Comparison of ENCODE assay signal across 23 mouse cellular contexts in the genomic region with DNA sequence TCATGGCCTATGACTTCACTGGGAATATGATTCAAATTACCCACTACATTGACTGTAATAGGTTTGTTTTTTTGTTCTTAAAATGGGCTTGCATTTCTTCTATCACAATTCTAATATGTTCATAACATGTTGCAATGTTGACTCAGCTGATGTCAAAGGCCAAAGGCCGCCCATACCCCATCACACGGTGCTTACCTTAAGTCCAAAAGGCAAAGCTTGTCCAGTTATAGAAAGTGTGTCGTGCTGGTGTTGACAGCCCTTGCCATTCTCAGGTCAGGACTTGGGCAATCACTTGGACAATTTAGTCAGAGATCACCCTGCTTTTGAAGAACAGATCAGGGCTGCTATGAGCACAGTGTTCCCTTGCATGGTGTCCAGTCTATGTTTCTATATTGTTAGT.
DNase-seq lines count a peak whose midpoint lies in the region; ATAC-seq and TF ChIP-seq lines count a peak whose summit lies in the region.
"Had no signal": no experiment of that assay in that cellular context is flagged by ENCODE, and none has a peak within 500 bp of the region (broad histone marks: within the 10 kb centered on the region; RNA-seq: fewer than 3 reads in every experiment).

No protein-coding gene starts in this region.

- no peaks in the 10 kb centered on the region for H3K9me3 ChIP-seq in liver, embryonic 15.5 days (replicated peaks)
- no peaks in the 10 kb centered on the region for H3K9me3 ChIP-seq in liver, postnatal 0 days (ENCODE audit: low read length)
- H3K9me3 ChIP-seq: embryonic facial prominence, embryonic 10.5 days; embryonic facial prominence, embryonic 12.5 days; forebrain, embryonic 13.5 days; forebrain, embryonic 15.5 days had no signal

- no peaks in the 10 kb centered on the region for H3K36me3 ChIP-seq in liver, embryonic 15.5 days (replicated peaks)
- H3K36me3 ChIP-seq in liver, postnatal 0 days (replicated peaks; ENCODE audit: insufficient read depth, low read length): no peaks in the 10 kb centered on the region
- H3K36me3 ChIP-seq: embryonic facial prominence, embryonic 10.5 days; embryonic facial prominence, embryonic 12.5 days; forebrain, embryonic 15.5 days; G1E had no signal

- TF ChIP-seq CTCF in liver, postnatal 0 days (IDR thresholded peaks at IDR 0.05; ENCODE audit: low read depth): no peak

- H3K27ac ChIP-seq in liver, embryonic 15.5 days (replicated peaks): no peak overlapping the region
- peak overlapping the region; percentile 74 for H3K27ac ChIP-seq in liver, postnatal 0 days (ENCODE audit: low read depth)
- H3K27ac ChIP-seq: embryonic facial prominence, embryonic 10.5 days; embryonic facial prominence, embryonic 12.5 days; forebrain, embryonic 13.5 days; forebrain, embryonic 15.5 days had no signal

- no peaks in the 10 kb centered on the region for H3K27me3 ChIP-seq in liver, embryonic 15.5 days
- no peaks in the 10 kb centered on the region for H3K27me3 ChIP-seq in liver, postnatal 0 days (ENCODE audit: insufficient read depth, low read length)
- H3K27me3 ChIP-seq: CH12.LX; embryonic facial prominence, embryonic 12.5 days; forebrain, embryonic 13.5 days; forebrain, embryonic 15.5 days; Patski had no signal

- ATAC-seq in liver, embryonic 15.5 days (ENCODE audit: insufficient read depth): peak; percentile 63; the same call in 1 of the 2 replicates
- peak; percentile 99 for ATAC-seq in liver, postnatal 0 days
- ATAC-seq: activated CD4-positive, CD25-positive, alpha-beta regulatory T cell, adult 4 months; CD4-positive, CD25-positive, alpha-beta regulatory T cell, adult 4 months; forebrain, embryonic 13.5 days; forebrain, embryonic 15.5 days; Patski had no signal

- H3K4me2 ChIP-seq in liver, embryonic 15.5 days: no peak overlapping the region
- H3K4me2 ChIP-seq in liver, postnatal 0 days (ENCODE audit: low read depth, low read length): no peak overlapping the region
- H3K4me2 ChIP-seq: embryonic facial prominence, embryonic 12.5 days; forebrain, embryonic 13.5 days; forebrain, embryonic 15.5 days had no signal

- no peak overlapping the region for H3K9ac ChIP-seq in liver, embryonic 15.5 days
- no peak overlapping the region for H3K9ac ChIP-seq in liver, postnatal 0 days (replicated peaks)
- H3K9ac ChIP-seq: embryonic facial prominence, embryonic 12.5 days; forebrain, embryonic 13.5 days; forebrain, embryonic 15.5 days had no signal

- WGBS in liver, embryonic 15.5 days (ENCODE audit: insufficient replicate concordance): 51% methylated on average over 3 of the region's 3 CpGs
- WGBS in liver, postnatal 0 days (ENCODE audit: insufficient replicate concordance): 45% methylated on average over 3 of the region's 3 CpGs

- peak; percentile 87 for TF ChIP-seq EP300 in liver, postnatal 0 days (IDR thresholded peaks at IDR 0.05; ENCODE audit: low read depth)

- H3K4me3 ChIP-seq in liver, embryonic 15.5 days (replicated peaks): no peak overlapping the region
- H3K4me3 ChIP-seq in liver, postnatal 0 days (ENCODE audit: low read depth, low read length): no peak overlapping the region
- H3K4me3 ChIP-seq: embryonic facial prominence, embryonic 10.5 days; embryonic facial prominence, embryonic 12.5 days; forebrain, embryonic 13.5 days; forebrain, embryonic 15.5 days had no signal

- H3K4me1 ChIP-seq in liver, embryonic 15.5 days (replicated peaks): no peaks in the 10 kb centered on the region
- no peaks in the 10 kb centered on the region for H3K4me1 ChIP-seq in liver, postnatal 0 days (ENCODE audit: insufficient read depth)
- H3K4me1 ChIP-seq: embryonic facial prominence, embryonic 10.5 days; embryonic facial prominence, embryonic 12.5 days; forebrain, embryonic 13.5 days; forebrain, embryonic 15.5 days had no signal

- peak; percentile 24 for DNase-seq in heart, adult 11 months
- no peak for DNase-seq in heart, postnatal 4 days
- DNase-seq in liver: no peak
- peak; percentile 50 for DNase-seq in liver, postnatal 0 days
- DNase-seq: adrenal gland, adult 8-10 months; adrenal gland, postnatal 14 days; adrenal gland, postnatal 36 days; B cell, adult 2 months; cerebellum, adult 11-12 months; cerebellum, adult 2 months; cerebellum, adult 9-10 months; cerebellum, postnatal 10 days; cerebellum, postnatal 25 days had no signal

Comparison
In these comparisons a context has a peak if more than half of its experiments do, and no peak if none do; other contexts are left out.
1. DNase-seq: peak in heart, adult 11 months (single experiment) and liver, postnatal 0 days (single experiment); none in heart, postnatal 4 days (single experiment) and liver (single experiment).